Mouse (Mus musculus) cerebellum, postnatal 10 days (tissue): ENCODE results near the gene Dguok.
A peak's percentile ranks its signal among the peaks of the same experiment; 100 is the strongest.

Experiments
- DNase-seq, 2 experiments: peaks; one replicate each; pipeline ENCODE4 v3.0.0; 2021; ENCODE audit warnings: mixed read lengths in 2 of 2

Dguok gene

GRCm38 (mm10) chr6:83455328-83456130 is 51.2 kb downstream of the Dguok start:
- peak in 1 of 2 experiments; percentile 71 for DNase-seq

- peak; percentile 59 to 63 for DNase-seq
These were observed 53.1 kb downstream of the Dguok start for GRCm38 (mm10) chr6:83453706-83454105.

GRCm38 (mm10) chr6:83450451-83451303 is 56.1 kb downstream of the Dguok start:
- peak in 1 of 2 experiments; percentile 29 for DNase-seq

- DNase-seq = no peak
These were observed 57.3 kb downstream of the Dguok start for GRCm38 (mm10) chr6:83449440-83449839.

- no peak for DNase-seq
These were observed 57.9 kb downstream of the Dguok start for GRCm38 (mm10) chr6:83448911-83449310.

GRCm38 (mm10) chr6:83447031-83447430 is 59.7 kb downstream of the Dguok start:
- DNase-seq = no peak

- no peak for DNase-seq
These were observed 61.0 kb downstream of the Dguok start for GRCm38 (mm10) chr6:83445796-83446195.

GRCm38 (mm10) chr6:83443441-83444340 is 63.1 kb downstream of the Dguok start:
- peak; percentile 93 to 96 for DNase-seq

GRCm38 (mm10) chr6:83442639-83443038 is 64.1 kb downstream of the Dguok start:
- peak; percentile 44 to 49 for DNase-seq

- peak; percentile 87 to 91 for DNase-seq
These were observed 65.3 kb downstream of the Dguok start for GRCm38 (mm10) chr6:83441259-83442061.

GRCm38 (mm10) chr6:83440510-83441258 is 66.1 kb downstream of the Dguok start:
- DNase-seq = peak; percentile 91 to 92

- DNase-seq = no peak
These were observed 66.6 kb downstream of the Dguok start for GRCm38 (mm10) chr6:83440197-83440509.

GRCm38 (mm10) chr6:83439781-83440180 is 67.0 kb downstream of the Dguok start:
- peak; percentile 64 to 68 for DNase-seq

- peak; percentile 45 to 58 for DNase-seq
These were observed 67.5 kb downstream of the Dguok start for GRCm38 (mm10) chr6:83439119-83439767.

GRCm38 (mm10) chr6:83438584-83438983 is 68.2 kb downstream of the Dguok start:
- no peak for DNase-seq

GRCm38 (mm10) chr6:83437802-83438201 is 69.0 kb downstream of the Dguok start:
- DNase-seq = peak; percentile 20

GRCm38 (mm10) chr6:83437225-83437624 is 69.5 kb downstream of the Dguok start:
- no peak for DNase-seq

- no peak for DNase-seq
These were observed 70.2 kb downstream of the Dguok start for GRCm38 (mm10) chr6:83436547-83436946.

GRCm38 (mm10) chr6:83435174-83435573 is 71.6 kb downstream of the Dguok start:
- peak; percentile 54 to 57 for DNase-seq

- no peak for DNase-seq
These were observed 73.2 kb downstream of the Dguok start for GRCm38 (mm10) chr6:83433546-83433945.

- no peak for DNase-seq
These were observed 73.8 kb downstream of the Dguok start for GRCm38 (mm10) chr6:83432966-83433365.
